Mouse (Mus musculus): ENCODE results near the gene Klhl25. TPM values are rescaled to one million over a fixed set of nuclear protein-coding genes. Genes with fewer than 3 reads are reported as not detected.

Gene Klhl25
- 10 to 100 TPM; 13.2 to 14.5 TPM for total RNA-seq (2023)

GRCm38 (mm10) chr7:75848115-75848775, at the start of gene Klhl25:
TSS of gene Klhl25 (plus strand) at chr7:75848310.

Data from B cell, adult 67 days (primary cell).